Mouse (Mus musculus) gastrocnemius, postnatal 4 days (tissue): Measurements from ENCODE around the gene Shisa3. TPM values are rescaled to one million over a fixed set of nuclear protein-coding genes. Genes with fewer than 3 reads are reported as not detected.

Experiments
- DNase-seq, 2 experiments: peaks; one replicate each; pipeline ENCODE4 v3.0.0; 2021 to 2022; ENCODE audit warnings: low spot score in 2 of 2, mixed read lengths in 2 of 2
- long read RNA-seq, 2 experiments: library from polyadenylated mRNA; stranded (forward); transcript quantifications; one replicate each; pipeline ENCODE4 v2.0.0; 2021
- total RNA-seq, 2 experiments: library from RNA; stranded (reverse); gene quantifications; 2 replicates each; pipeline ENCODE4 v1.2.3; 2021

The Shisa3 gene
- total RNA-seq, result 1 to 10 TPM; 3.6 to 4.4 TPM
- long read RNA-seq, experiment 1, transcript Shisa3-201 (2 exons, 3,760 nt), result major isoform, 14 of 17 reads
- long read RNA-seq, experiment 1, partial matches to known transcripts, result 0 of 17 reads
- long read RNA-seq, experiment 1, other reads (novel, unspliced or antisense), result 3 of 17 reads
- long read RNA-seq, experiment 2, transcript Shisa3-201 (2 exons, 3,760 nt), result major isoform, 11 of 15 reads
- long read RNA-seq, experiment 2, partial matches to known transcripts, result 2 of 15 reads
- long read RNA-seq, experiment 2, other reads (novel, unspliced or antisense), result 2 of 15 reads

DNA sequence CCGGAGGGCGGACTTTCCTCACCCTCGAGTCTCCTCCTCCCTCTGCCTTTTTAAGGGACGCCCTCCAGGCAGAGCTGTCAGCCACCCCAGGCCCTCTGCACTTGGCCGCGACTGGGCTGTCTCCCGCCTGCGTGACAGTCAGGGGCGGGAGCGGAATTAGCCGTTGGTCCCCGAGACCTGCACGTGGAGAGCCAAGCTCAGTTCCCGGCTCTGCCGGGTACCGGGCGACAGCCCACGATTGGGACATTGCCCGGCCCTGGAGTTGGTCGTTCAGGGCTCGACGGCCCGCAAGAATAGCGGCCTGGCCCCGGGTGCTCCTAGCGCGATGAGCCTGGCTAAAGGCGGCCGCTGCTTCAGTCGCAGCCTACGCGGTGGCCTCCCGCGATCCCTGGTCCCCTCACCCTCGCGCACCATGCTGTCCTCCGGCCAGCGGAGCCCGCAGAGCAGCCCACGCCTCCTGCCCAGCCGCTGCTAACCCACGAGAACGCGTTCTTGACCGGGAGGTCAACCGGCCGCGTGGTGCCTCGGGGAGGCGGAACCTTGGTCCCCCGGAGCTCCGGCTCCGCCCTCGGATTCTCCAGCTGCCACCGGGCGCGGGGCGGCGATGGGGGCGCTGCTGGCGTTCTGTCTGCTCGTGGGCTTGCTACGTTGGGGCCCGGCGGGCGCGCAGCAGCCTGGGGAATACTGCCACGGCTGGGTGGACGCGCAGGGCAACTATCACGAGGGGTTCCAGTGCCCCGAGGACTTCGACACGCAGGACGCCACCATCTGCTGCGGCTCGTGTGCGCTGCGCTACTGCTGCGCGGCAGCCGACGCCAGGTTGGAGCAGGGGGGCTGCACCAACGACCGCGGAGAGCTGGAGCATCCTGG is at the start of gene Shisa3:
Shisa3 (plus strand) TSS at position 79 of the 870 bp plus-strand sequence.
- peak in 1 of 2 experiments; percentile 49 for DNase-seq

- no peak for DNase-seq
Measured at GRCm38 (mm10) chr5:67558644-67559043, 49.0 kb upstream of the Shisa3 start.

DNA sequence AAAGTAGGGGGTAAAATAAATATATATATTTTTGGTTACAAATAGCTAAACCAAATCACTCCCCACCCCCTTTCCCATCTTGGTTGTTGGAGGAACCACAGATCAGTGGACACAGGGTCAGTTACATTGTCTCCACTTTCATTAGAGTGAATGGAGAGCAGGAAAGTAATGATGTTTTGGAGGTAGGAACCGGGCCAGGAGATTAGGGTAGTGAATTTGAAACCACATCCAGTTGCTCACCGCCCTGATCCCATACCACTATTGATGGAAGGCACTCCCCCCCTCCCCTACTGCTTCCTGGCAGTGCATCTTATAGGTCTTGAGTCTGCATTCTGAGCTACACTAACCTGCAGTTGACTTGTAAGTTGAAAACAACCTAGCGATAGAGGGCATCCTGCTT is 48.6 kb upstream of the Shisa3 start:
- no peak for DNase-seq

DNA sequence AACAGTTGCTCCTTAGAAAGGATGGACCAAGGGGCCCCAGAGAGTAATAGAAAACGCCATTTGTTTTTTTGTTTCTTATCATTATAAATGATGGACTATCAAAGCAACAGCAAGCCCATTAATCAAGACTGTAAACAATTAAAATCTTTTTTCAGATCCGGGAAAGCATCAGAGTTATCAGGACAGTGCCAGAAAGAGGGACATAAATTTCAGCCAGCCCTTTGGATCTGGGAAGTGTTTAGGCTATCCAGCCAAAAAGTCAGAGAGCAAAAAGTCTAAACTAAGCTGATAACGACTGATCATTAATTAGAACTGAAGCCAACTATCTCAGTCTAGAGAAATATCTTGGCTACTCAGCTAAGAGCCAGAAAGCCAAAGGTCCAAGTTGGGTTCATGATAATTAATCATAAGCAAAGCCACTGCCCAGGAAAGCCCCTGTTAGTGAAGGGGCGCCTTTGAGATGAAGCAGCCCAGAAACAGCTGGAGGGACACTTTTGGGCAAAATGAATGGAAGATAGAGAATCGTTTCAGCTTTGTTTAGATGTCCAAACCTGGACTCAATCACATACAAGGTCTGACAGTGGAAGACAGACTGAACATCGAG is 35.0 kb upstream of the Shisa3 start:
- no peak for DNase-seq

DNA sequence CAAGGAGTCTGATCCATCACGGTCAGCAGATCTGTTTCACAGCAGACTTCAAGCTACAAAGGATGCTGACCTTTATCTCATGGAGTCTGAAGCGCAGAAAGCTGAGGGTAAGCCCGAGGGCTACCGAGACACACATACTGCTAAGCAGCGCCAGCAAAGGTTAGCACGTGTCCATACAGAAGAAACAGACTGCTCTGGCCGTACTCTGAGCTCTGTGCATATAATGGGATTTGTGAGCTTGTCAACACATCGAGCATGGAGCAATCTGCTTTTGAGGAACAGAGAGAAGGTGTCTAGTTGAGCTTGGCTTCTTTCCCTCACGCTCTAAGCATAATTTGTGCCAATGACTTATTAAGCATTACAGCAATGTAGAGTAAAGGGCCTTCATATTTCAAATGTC is 33.6 kb upstream of the Shisa3 start:
- no peak for DNase-seq

DNA sequence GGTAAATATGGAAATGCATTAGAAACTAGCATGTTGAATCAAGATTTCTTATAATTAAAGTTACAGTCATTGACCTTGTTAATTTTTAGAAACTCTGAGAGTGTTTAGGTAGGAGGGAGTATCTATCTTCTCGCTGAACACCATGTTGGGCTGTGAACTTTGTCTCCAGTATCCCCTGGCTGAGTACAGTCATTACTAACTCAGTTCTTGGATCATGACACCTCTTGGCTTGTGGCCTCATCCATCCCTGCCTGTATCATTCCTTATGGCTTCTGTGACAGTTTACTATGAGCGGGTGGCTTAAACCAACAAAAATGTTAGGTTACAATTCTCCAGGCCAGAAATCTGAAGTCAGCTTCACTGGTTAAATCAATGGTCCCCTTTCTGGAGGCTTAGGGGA is 32.0 kb upstream of the Shisa3 start:
- DNase-seq, result no peak

- DNase-seq, result no peak
Measured at GRCm38 (mm10) chr5:67579725-67580633, 27.7 kb upstream of the Shisa3 start.

DNA sequence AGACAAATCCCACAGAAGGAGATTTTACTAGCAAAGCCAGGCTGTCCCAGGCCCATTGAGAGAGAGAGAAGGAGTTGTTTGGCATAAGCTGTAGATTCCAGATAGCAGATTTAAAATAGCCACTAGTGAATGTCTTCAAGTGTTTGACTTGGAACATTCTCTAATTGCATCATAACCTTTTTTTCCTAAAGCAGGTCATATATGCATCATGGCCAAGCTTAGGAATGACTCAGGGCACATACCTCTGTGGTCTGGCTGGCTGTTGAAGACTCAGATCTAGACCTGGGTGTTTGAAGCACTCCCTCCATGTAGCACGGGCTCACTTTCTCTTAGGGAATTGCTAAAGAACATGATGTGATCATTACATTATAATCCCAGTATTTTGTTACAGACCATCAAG is 12.6 kb upstream of the Shisa3 start:
- DNase-seq, result no peak

DNA sequence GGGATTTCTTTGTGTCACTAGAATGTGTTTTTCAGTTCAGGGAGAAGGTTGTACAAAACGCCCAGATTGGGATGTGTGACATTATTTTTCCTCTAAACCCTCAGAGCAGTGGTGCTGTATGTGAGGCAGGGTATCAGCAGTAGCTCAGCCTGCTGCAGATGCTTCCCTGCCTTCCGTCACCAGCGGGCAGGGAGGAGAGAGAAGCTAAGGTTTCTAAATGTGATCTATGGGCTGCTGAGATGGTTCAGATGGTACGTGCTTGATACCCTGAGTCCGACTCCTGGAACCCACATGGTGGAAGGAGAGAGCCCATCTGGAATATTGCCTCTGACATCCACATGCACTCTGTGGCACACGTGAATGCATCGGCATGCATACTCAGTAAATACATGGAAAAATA is 12.1 kb upstream of the Shisa3 start:
- no peak for DNase-seq

DNA sequence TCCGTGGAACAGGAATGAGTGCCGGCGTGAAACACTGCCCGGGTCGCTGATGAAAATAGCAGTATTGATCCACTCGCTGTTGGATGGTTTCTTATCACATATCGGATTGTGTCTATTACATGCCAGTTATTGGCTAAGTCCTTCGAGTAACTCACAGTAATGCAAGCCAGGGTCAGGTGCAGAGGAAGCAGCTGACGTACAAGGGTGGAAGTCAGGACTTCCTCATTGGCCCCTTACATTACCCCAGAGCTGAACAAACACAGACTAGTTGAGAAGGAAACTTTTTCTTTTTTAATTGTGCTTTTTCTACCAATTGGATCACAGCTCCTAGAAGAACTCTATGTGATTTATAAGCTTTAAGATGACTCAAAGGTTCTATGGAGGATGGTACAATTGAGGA is 7.7 kb upstream of the Shisa3 start:
- no peak for DNase-seq

DNA sequence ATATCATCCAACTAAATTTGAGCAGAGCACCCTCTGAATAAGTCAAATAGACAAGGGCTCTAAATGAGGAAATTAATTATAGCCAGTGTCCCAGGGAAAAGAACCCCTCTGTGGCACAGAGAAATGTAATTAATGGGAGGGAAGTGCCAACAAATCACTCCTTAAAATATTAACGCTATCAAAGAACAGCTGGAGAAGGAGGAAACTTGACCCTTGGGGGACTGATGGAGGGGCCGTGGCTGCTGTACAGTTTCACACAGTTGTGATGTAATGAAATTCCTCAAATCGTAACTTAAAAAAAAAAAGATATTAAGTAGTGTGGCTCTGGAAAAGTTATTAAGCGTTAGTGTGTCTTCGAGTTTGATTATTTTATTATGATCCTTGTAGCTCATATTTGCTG is 1.7 kb upstream of the Shisa3 start:
- no peak for DNase-seq

DNA sequence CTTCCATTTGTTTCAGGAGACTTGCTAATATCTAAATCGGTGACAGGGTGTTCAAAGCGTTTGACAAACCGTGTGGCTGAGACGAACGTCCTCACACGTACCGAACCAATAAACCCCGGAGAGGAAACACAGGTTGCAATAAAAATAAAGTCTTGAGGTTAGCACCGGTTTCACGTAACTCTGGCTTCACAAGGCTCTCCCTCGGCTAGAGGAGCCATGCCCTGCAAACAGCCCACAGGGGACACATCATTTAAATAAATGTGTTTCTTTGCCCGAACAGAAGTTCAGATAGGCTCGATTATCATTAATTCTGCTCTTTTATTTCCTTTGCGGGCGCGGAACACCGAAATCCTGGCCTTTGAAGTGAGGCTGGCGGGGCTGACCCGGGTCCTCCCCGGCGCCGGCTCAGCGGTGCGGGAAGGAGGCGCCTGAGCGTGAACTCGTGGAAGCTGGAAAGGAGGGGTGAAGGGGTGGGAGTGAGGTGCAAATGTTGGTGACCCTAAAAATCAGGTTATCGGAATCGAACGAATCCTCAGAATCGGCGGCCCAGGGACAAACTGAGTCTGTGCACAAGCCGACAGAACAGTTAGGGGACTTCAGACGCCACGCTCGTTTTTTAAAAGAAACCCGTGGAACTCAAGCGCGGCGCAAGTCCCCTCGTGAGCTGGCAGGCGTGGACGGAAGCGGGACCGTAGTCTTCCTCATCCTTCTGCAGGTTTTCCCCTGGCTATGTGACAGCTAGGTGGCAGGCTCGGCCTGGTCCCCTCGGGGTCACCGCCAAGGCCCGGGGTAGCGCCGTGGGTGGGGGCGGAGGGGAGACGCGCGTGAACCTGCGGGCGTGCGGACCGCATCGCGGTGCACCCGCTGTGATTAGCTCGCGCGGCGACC is 522 bp upstream of the Shisa3 start:
- peak; percentile 17 to 35 for DNase-seq

DNA sequence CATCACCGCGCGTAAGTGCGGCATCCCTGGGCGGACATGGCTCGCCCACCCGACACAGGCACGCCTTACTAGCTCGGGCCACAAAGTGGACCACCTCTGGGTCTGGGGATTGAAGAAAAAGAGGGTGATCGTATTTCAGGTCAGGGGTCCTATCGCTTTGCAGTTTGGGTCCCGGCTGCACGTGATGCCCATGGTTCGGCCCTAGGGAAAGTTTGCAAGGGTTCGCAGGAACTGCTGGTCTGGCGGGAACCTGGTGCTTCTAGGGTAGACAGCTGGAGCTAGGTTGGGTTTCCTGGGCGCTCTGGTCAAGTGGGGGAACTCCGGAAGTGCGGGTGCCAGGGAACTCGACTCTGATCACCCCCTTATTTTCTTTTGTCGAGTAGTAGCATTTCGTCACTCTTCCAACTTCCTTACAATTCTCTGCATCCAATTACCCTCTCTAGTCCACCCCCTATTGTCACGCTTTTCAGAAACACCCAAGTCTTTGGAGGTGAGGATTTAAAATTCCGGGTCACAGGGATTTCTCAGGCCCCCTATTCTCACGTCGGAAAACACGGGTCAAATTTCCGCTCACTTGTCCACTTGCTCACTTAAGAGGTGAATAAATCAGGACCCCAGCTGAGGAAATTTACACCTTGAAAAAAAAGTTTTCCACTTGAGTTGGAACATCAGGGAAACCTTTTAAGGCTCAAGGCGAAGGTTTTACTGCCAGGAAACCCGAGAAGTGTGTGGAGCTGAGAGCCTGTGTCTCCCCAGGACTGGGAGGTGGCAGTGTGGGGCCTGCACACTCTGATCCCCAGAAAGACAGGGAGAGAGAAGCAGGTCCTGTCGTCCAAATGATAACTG is 1.2 kb downstream of the Shisa3 start:
- DNase-seq, result no peak

DNA sequence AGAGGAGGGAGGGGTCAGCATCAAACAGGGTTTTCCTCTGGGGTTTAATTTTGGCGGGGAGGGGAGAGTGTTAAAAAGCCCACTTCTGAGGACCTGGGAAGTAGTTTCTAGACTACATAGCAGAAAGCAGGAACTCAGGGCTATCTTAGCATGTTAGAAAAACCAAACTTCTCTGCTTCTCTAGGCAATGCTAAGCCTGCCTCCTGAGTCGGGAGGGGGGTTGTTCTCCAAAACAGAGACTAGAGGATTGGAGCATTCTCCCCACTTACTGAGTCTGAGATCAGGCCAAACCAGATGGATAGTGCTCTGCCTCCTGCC is 1.8 kb downstream of the Shisa3 start:
- DNase-seq, result no peak

GRCm38 (mm10) chr5:67621230-67621629 is 13.5 kb downstream of the Shisa3 start:
- DNase-seq, result no peak

DNA sequence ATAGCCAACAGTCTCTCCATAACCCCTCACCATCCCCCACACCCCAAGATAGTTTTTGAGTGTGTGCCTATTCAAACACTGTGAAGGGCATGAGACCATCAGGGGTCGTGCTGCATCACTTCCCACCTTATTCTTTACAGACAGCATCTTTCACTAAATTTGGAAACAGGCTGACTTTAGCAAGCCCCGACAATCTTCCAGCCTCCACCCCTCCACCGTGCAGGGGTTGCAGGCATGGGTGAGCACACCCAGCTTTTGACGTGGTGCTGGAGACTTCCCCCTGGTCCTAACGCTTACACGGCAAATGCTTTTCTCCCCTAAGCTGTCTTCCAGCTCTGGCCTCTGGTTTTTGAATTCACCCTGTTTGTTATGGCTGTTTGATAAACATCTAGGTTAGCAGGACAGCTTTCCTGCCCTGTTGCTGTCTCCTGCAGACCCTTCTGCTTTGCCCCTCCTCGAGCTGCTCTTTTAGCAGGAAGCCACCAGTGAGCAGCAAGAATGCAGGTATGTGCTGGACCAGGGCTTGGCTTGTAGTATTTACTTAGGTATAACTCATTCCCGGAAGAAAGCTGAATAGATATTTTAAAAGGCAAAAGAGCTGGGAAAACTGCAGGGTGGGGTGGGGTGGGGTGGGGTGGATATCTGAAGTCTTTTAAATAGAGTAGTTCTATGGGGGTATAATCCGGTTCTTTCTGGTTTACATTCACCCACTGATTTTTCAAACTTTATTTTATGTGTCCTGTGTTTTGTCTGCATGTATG is 20.7 kb downstream of the Shisa3 start:
- DNase-seq, result no peak

- no peak for DNase-seq
Measured at GRCm38 (mm10) chr5:67629440-67629839, 21.8 kb downstream of the Shisa3 start.

DNA sequence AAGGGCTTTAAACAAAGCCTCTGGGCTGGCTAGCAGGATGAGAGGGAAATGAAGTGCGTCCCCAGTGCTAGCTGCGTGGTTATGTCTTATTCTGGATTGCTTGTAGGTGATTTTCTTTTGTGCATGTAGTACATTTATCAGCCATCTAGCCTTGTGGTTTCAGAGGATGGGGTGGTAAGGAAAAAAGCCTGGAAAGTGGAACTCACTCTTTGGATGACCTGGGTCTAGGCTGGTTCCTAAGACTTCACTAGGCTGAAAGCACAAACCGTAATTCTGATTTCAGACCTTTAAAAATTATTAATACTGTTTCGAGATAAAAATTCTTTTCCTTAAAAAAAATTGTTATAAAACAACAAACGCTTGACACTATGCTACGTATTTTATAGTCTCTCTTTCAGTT is 22.2 kb downstream of the Shisa3 start:
- DNase-seq, result no peak

DNA sequence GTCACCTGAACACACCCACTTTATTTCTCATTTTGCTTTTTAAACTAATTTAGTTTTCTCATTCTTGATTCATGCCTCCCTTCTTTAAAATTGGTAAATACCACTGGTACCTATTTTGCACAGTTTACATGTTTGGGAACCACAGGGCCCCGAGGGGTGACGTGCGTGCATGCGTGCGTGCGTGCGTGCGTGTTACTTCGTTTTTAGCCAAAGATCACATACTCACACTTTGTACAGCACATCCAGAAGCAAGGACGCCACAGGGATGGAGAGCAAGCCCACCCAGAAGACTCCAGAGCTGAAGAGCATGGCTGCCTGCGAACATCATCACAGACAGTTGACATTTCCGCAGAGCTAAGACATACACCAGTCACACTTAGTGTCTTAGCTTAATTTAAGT is 23.6 kb downstream of the Shisa3 start:
- DNase-seq, result no peak
